11 mouse cellular contexts compared by ENCODE assay signal in the genomic region with DNA sequence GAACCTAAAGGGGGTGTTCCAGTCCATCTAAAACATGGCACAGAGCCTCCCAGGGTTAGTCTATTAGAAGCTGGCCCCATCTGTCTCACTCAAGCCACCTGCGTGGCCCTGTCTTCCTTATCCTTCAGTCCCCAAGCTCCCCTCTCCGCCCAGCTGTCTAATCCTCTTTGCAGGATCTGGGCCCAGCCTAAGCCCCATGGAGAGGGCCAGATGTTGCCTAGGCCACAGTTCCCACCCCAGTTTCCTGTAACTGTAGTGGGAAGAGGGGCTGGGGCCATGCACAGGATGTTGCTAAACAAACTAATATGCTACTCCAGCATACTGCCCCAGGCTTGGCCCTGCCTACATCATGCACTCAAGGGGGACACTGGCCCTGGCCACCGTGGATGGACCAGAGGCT.
A peak's percentile ranks its signal among the peaks of the same experiment; 100 is the strongest.
DNase-seq lines count a peak whose midpoint lies in the region; ATAC-seq lines count a peak whose summit lies in the region.
"Had no signal": no experiment of that assay in that cellular context is flagged by ENCODE, and none has a peak within 500 bp of the region (broad histone marks: within the 10 kb centered on the region; RNA-seq: fewer than 3 reads in every experiment).

No protein-coding gene starts in this region.

- H3K4me3 ChIP-seq in liver, embryonic 11.5 days (ENCODE audit: low read depth, low read length), result no peak overlapping the region
- no peak overlapping the region for H3K4me3 ChIP-seq in midbrain, embryonic 13.5 days (replicated peaks)
- H3K4me3 ChIP-seq: lung, embryonic 15.5 days had no signal

- H3K4me1 ChIP-seq in liver, embryonic 11.5 days (replicated peaks; ENCODE audit: control insufficient read depth, insufficient read depth, low read length), result peaks cover 13% of the 10 kb centered on the region
- H3K4me1 ChIP-seq in midbrain, embryonic 13.5 days (replicated peaks), result peaks cover 68% of the 10 kb centered on the region

- no peak overlapping the region for H3K27ac ChIP-seq in liver, embryonic 11.5 days (ENCODE audit: low read depth, low read length)
- H3K27ac ChIP-seq in midbrain, embryonic 13.5 days, result peak overlapping the region; percentile 74
- H3K27ac ChIP-seq: lung, embryonic 15.5 days had no signal

- H3K27me3 ChIP-seq in liver, embryonic 11.5 days (replicated peaks; ENCODE audit: control insufficient read depth, insufficient read depth, low read length), result no peaks in the 10 kb centered on the region
- H3K27me3 ChIP-seq in midbrain, embryonic 13.5 days, result no peaks in the 10 kb centered on the region
- H3K27me3 ChIP-seq: lung, embryonic 15.5 days had no signal

- no peak overlapping the region for H3K4me2 ChIP-seq in liver, embryonic 11.5 days
- no peak overlapping the region for H3K4me2 ChIP-seq in midbrain, embryonic 13.5 days (replicated peaks)
- H3K4me2 ChIP-seq: lung, embryonic 15.5 days had no signal

- H3K9me3 ChIP-seq in liver, embryonic 11.5 days (ENCODE audit: control insufficient read depth, low read length), result no peaks in the 10 kb centered on the region
- no peaks in the 10 kb centered on the region for H3K9me3 ChIP-seq in midbrain, embryonic 13.5 days
- H3K9me3 ChIP-seq: lung, embryonic 15.5 days had no signal

- DNase-seq in embryo, embryonic 11 days, result peak; percentile 33
- DNase-seq in embryo, embryonic 9.5 days (ENCODE audit: extremely low spot score), result no peak
- peak; percentile 33 for DNase-seq in liver
- no peak for DNase-seq in liver, embryonic 11.5 days (ENCODE audit: low spot score)
- DNase-seq in spleen, postnatal 14 days (ENCODE audit: low spot score in 2 of 2), result no peak
- no peak for DNase-seq in layer of hippocampus, adult 9-11 months
- DNase-seq: kidney, postnatal 25 days; right cerebral cortex, postnatal 14 days had no signal

- WGBS in liver, embryonic 11.5 days, result 51% methylated on average over 3 of the region's 3 CpGs
- WGBS in midbrain, embryonic 13.5 days, result 10% methylated on average over 3 of the region's 3 CpGs

- peaks cover 29% of the 10 kb centered on the region; the same call in 1 of the 2 replicates for H3K36me3 ChIP-seq in liver, embryonic 11.5 days (ENCODE audit: control insufficient read depth, insufficient read depth, low read length)
- peaks cover 72% of the 10 kb centered on the region for H3K36me3 ChIP-seq in midbrain, embryonic 13.5 days

- no peak overlapping the region for H3K9ac ChIP-seq in liver, embryonic 11.5 days (ENCODE audit: low read depth, low read length)
- H3K9ac ChIP-seq in midbrain, embryonic 13.5 days (replicated peaks), result no peak overlapping the region
- H3K9ac ChIP-seq: lung, embryonic 15.5 days had no signal

- ATAC-seq in liver, embryonic 11.5 days (replicated peaks; ENCODE audit: low FRiP score), result no peak
- ATAC-seq in hematopoietic stem cell, adult 5-6 weeks (replicated peaks in 1 of 2; ENCODE audit: insufficient read depth in 1 of 2, low FRiP score in 2 of 2, low TSS enrichment in 1 of 2, low read depth in 1 of 2, poor library complexity in 2 of 2, severe bottlenecking in 2 of 2), result peak; percentile 46 to 49; a peak in 3 of 4 replicates
- peak; percentile 55 for ATAC-seq in midbrain, embryonic 13.5 days

Comparison
In these comparisons a context has a peak if more than half of its experiments do, and no peak if none do; other contexts are left out.
1. DNase-seq: peak in embryo, embryonic 11 days (single experiment) and liver (single experiment); none in embryo, embryonic 9.5 days (single experiment), liver, embryonic 11.5 days (single experiment), spleen, postnatal 14 days (0 of 2) and layer of hippocampus, adult 9-11 months (single experiment).